In genomic region chrX:164522138-164522537, GRCm38 (mm10) we compare ENCODE assay signal across 44 mouse cellular contexts. TPM values are rescaled to one million over a fixed set of nuclear protein-coding genes. Genes with fewer than 3 reads are reported as not detected.
"Had no signal": no experiment of that assay in that cellular context is flagged by ENCODE, and none has a peak within 500 bp of the region (broad histone marks: within the 10 kb centered on the region; RNA-seq: fewer than 3 reads in every experiment).

No protein-coding gene starts in this region.

- H3K27me3 ChIP-seq: limb, embryonic 15.5 days; liver, embryonic 12.5 days; liver, embryonic 13.5 days; liver, embryonic 15.5 days; lung, embryonic 15.5 days; midbrain, embryonic 15.5 days; neural tube, embryonic 12.5 days had no signal

- DNase-seq: left cerebral cortex, postnatal 4 days; liver; liver, embryonic 13.5 days; liver, postnatal 0 days; lung, adult 18-20 months; lung, adult 2 months; lung, embryonic 14.5 days; lung, postnatal 10 days; lung, postnatal 14 days; lung, postnatal 36 days; lung, postnatal 4 days; midbrain, embryonic 14.5 days had no signal

- H3K4me2 ChIP-seq: limb, embryonic 12.5 days; limb, embryonic 13.5 days; limb, embryonic 15.5 days; liver, embryonic 11.5 days; liver, embryonic 12.5 days; liver, embryonic 13.5 days; liver, embryonic 15.5 days; lung, embryonic 14.5 days; lung, embryonic 15.5 days; midbrain, embryonic 11.5 days; midbrain, embryonic 12.5 days; midbrain, embryonic 13.5 days; midbrain, embryonic 15.5 days; neural tube, embryonic 12.5 days had no signal

- H3K36me3 ChIP-seq: limb, embryonic 10.5 days; limb, embryonic 12.5 days; limb, embryonic 13.5 days; limb, embryonic 15.5 days; liver, embryonic 12.5 days; liver, embryonic 13.5 days; liver, embryonic 15.5 days; lung, embryonic 15.5 days; midbrain, embryonic 10.5 days; midbrain, embryonic 12.5 days; midbrain, embryonic 13.5 days; midbrain, embryonic 15.5 days; neural tube, embryonic 12.5 days had no signal

- H3K9ac ChIP-seq: limb, embryonic 12.5 days; limb, embryonic 13.5 days; limb, embryonic 15.5 days; liver, embryonic 12.5 days; liver, embryonic 13.5 days; liver, embryonic 14.5 days; liver, embryonic 15.5 days; liver, postnatal 0 days; lung, embryonic 14.5 days; lung, embryonic 15.5 days; midbrain, embryonic 12.5 days; midbrain, embryonic 13.5 days; midbrain, embryonic 15.5 days; neural tube, embryonic 12.5 days had no signal

- H3K9me3 ChIP-seq: limb, embryonic 10.5 days; limb, embryonic 12.5 days; limb, embryonic 13.5 days; limb, embryonic 15.5 days; liver, embryonic 12.5 days; liver, embryonic 13.5 days; liver, embryonic 15.5 days; lung, embryonic 15.5 days; megakaryocyte, embryonic 14.5 days; midbrain, embryonic 10.5 days; midbrain, embryonic 12.5 days; midbrain, embryonic 13.5 days; midbrain, embryonic 15.5 days; neural tube, embryonic 12.5 days had no signal

- H3K27ac ChIP-seq: limb, embryonic 10.5 days; limb, embryonic 12.5 days; limb, embryonic 13.5 days; limb, embryonic 15.5 days; liver, embryonic 12.5 days; liver, embryonic 13.5 days; liver, embryonic 14.5 days; liver, embryonic 15.5 days; lung, embryonic 15.5 days; macrophage; midbrain, embryonic 10.5 days; midbrain, embryonic 12.5 days; midbrain, embryonic 13.5 days; midbrain, embryonic 15.5 days; neural tube, embryonic 12.5 days had no signal

- H3K4me1 ChIP-seq: limb, embryonic 10.5 days; limb, embryonic 12.5 days; limb, embryonic 13.5 days; limb, embryonic 15.5 days; liver, embryonic 12.5 days; liver, embryonic 13.5 days; liver, embryonic 15.5 days; lung, embryonic 15.5 days; megakaryocyte, embryonic 14.5 days; midbrain, embryonic 10.5 days; midbrain, embryonic 12.5 days; midbrain, embryonic 13.5 days; midbrain, embryonic 15.5 days; neural tube, embryonic 12.5 days had no signal

- H3K4me3 ChIP-seq: limb, embryonic 10.5 days; limb, embryonic 12.5 days; limb, embryonic 13.5 days; limb, embryonic 15.5 days; liver, embryonic 12.5 days; liver, embryonic 13.5 days; liver, embryonic 15.5 days; lung, embryonic 15.5 days; megakaryocyte, embryonic 14.5 days; midbrain, embryonic 10.5 days; midbrain, embryonic 12.5 days; midbrain, embryonic 13.5 days; midbrain, embryonic 15.5 days; myocyte; neural tube, embryonic 12.5 days had no signal

RNA-seq across cellular contexts. Expression of gene Asb9, which starts 16.0 kb away (rescaled TPM):
- total RNA-seq: left cerebral cortex, postnatal 10 days; left cerebral cortex, postnatal 14 days; left cerebral cortex, postnatal 25 days; left cerebral cortex, postnatal 36 days; left cerebral cortex, postnatal 4 days; liver, adult 2 months; megakaryocyte progenitor cell, adult 5-6 weeks; megakaryocyte, adult 5-6 weeks; megakaryocyte-erythroid progenitor cell, adult 5-6 weeks; midbrain, postnatal 0 days; monocyte, adult 5-6 weeks had no signal
- polyA plus RNA-seq: liver, adult 2 months; liver, embryonic 12.5 days; liver, embryonic 14.5 days; liver, embryonic 15.5 days; liver, embryonic 16.5 days; liver, postnatal 0 days; lung, adult 2 months; lung, embryonic 14.5 days; lung, embryonic 15.5 days; lung, embryonic 16.5 days; lung, postnatal 0 days; macrophage; midbrain, embryonic 14.5 days; midbrain, embryonic 15.5 days; midbrain, embryonic 16.5 days; midbrain, postnatal 0 days; myocyte; neural tube, embryonic 12.5 days had no signal
